Mouse (Mus musculus): Measurements from ENCODE around the gene Crybg3.
A peak's percentile ranks its signal among the peaks of the same experiment; 100 is the strongest.

DNA sequence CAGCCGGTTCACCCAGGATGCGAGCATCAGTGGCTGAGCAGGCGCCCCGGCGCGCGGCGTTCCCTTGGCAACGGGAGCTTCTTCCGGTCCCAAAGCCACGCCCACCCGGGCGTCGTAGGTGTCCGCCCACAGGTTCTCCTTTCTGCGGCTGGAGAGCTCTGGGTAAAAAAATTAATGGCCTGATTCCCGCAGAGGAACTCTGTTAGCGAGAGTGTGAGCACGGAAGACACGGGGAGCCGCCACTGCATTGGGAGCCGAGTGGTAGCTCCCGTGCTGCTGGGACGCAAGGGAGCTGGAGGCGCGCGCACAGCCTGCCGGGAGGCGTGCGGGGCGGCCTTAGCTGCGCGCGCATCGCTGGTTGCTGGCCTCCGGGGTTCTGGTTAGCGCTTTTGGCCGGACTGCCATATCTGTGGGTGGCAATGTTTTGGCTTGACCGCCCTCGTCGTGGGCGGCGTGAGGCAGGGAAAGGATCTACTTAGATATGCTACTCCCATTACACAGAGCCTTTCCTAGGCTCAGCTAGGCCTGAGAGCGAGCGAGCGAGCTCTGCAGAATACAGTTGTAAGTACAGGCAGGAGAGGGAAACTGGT lies 38.4 kb upstream of the Crybg3 start, which contains the start of gene Arl6:
- TF ChIP-seq CTCF (IDR thresholded peaks at IDR 0.05; ENCODE audit: low read depth) (0 out of 2 replicates have a peak, but pooled peaks have one; percentile 5), EP300 (optimal IDR thresholded peaks at IDR 0.05) (no peak)
